Mouse (Mus musculus) liver, embryonic 13.5 days (tissue): ENCODE measurements around the gene Actl6b. TPM values are rescaled to one million over a fixed set of nuclear protein-coding genes. Genes with fewer than 3 reads are reported as not detected.

Source experiments
- ATAC-seq: fragments of 200-750 bp; cut with Nextera tagmentation; 2 replicates; pipeline ENCODE4 v1.8.0; 2017; ENCODE audit warnings: low read depth, mild to moderate bottlenecking, moderate number of reproducible peaks, moderate library complexity
- DNase-seq: peaks from one replicate; pipeline ENCODE4 v3.0.0; 2022
- H3K27ac ChIP-seq: fragments of 300-500 bp; sonication (generic); 2 replicates; pipeline ENCODE4 v1.5.1; 2015; ENCODE audit warnings: moderate library complexity, mild to moderate bottlenecking, inconsistent platforms
- H3K27me3 ChIP-seq: fragments of 300-500 bp; sonication (generic); 2 replicates; pipeline ENCODE4 v1.6.1; 2015; ENCODE audit warnings: mild to moderate bottlenecking, inconsistent platforms
- H3K36me3 ChIP-seq: fragments of 300-500 bp; sonication (generic); 2 replicates; pipeline ENCODE4 v1.6.1; 2015; ENCODE audit warnings: mild to moderate bottlenecking, inconsistent platforms
- H3K4me1 ChIP-seq: fragments of 300-500 bp; sonication (generic); replicated peaks from 2 replicates; pipeline ENCODE4 v1.6.1; 2015; ENCODE audit warnings: inconsistent platforms
- H3K4me2 ChIP-seq: fragments of 300-500 bp; sonication (generic); 2 replicates; pipeline ENCODE4 v1.6.1; 2015; ENCODE audit warnings: inconsistent platforms, mild to moderate bottlenecking, moderate library complexity
- H3K4me3 ChIP-seq: fragments of 300-500 bp; sonication (generic); replicated peaks from 2 replicates; pipeline ENCODE4 v1.5.1; 2015; ENCODE audit warnings: mild to moderate bottlenecking, inconsistent platforms
- H3K9ac ChIP-seq: fragments of 300-500 bp; sonication (generic); 2 replicates; pipeline ENCODE4 v1.6.1; 2015; ENCODE audit warnings: mild to moderate bottlenecking, inconsistent platforms
- H3K9me3 ChIP-seq: fragments of 300-500 bp; sonication (generic); replicated peaks from 2 replicates; pipeline ENCODE4 v1.6.1; 2016; ENCODE audit warnings: inconsistent platforms
- WGBS: fragments of 180-500 bp; shearing (Covaris S2); methylation state at CpG from one replicate; pipeline ENCODE4 v1.1.7; 2015; ENCODE audit not compliant: insufficient replicate concordance; 5-methylcytosine and 5-hydroxymethylcytosine counted together
- polyA plus RNA-seq: library from polyadenylated mRNA; unstranded; fragments of >200 nt; fragmentation: Nextera tagmentation; extraction: Ambion mirVana; gene quantifications from 2 replicates; pipeline ENCODE4 v1.2.1, GENCODE M21; 2015

The Actl6b gene
- polyA plus RNA-seq, 1 experiment from 2014 or later: 0.16 TPM

DNA sequence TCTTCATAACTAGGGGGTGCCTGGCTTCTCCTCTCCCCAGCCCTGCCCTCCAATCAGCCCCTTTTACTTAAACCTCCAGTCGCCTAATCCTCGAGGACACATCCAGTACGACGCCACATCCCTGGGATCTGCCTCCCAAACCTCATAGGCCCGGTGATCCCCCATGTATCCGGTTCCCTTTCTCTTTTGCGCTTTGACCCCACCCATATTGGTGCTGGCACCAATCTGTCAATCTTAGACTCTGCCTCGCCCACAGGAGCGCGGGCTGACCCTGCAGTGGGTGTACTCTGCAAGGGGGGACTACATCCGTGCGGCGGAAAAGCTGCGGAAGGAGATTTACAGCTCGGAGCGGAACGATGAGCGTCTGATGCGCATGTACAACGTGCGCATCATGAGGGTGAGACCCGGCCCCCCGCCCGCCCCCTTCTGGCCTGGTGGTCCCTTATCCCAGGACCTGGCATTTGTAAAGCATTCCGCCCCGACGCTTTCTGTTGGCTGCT lies 30.4 kb downstream of the Actl6b start:
- DNase-seq (no peak), ATAC-seq (0 out of 2 replicates have a peak, but pooled peaks have one; percentile 28)
- peaks cover 29% of the 10 kb centered on the region for H3K4me1 ChIP-seq
- H3K9ac ChIP-seq: no peak overlapping the region
- H3K9me3 ChIP-seq: peaks cover 7% of the 10 kb centered on the region
- H3K4me2 ChIP-seq: peak overlapping the region; percentile 25
- H3K27ac ChIP-seq: no peak overlapping the region
- H3K27me3 ChIP-seq: 0 out of 2 replicates have a peak, but pooled peaks cover 9% of the 10 kb centered on the region
- H3K36me3 ChIP-seq: peaks cover 56% of the 10 kb centered on the region
- 0 out of 2 replicates have a peak overlapping the region, but pooled peaks have one; percentile 18 for H3K4me3 ChIP-seq
- WGBS: 39% methylated on average over 27 of the region's 27 CpGs

DNA sequence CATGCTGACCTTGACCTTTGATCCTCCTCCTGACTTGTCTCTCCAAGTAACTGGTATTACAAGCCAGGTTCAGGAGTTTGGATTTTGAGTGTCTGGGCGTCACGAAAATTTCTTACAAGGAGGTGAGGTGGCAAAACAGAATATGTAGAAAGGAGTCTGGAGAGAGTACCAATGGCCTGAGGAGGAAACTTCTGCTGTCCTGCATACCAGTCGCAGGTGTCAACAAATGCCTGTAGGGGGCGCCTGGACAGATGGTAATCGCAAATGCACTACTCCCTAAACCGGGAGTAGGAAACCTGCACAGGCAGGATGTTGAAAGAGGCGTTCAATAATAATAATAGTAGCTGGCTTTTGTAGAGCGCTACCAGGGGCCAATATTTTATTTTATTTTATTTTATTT lies 31.7 kb downstream of the Actl6b start:
- no peak overlapping the region for H3K27ac ChIP-seq
- H3K4me2 ChIP-seq: no peak overlapping the region
- no peak overlapping the region for H3K9ac ChIP-seq
- no peak for ATAC-seq
- peaks cover 43% of the 10 kb centered on the region for H3K36me3 ChIP-seq
- peaks cover 17% of the 10 kb centered on the region for H3K4me1 ChIP-seq
- H3K9me3 ChIP-seq: peaks cover 7% of the 10 kb centered on the region
- 0 out of 2 replicates have a peak, but pooled peaks cover 9% of the 10 kb centered on the region for H3K27me3 ChIP-seq
- 23% methylated on average over 8 of the region's 8 CpGs for WGBS
- no peak overlapping the region for H3K4me3 ChIP-seq
- peak; percentile 36 for DNase-seq

DNA sequence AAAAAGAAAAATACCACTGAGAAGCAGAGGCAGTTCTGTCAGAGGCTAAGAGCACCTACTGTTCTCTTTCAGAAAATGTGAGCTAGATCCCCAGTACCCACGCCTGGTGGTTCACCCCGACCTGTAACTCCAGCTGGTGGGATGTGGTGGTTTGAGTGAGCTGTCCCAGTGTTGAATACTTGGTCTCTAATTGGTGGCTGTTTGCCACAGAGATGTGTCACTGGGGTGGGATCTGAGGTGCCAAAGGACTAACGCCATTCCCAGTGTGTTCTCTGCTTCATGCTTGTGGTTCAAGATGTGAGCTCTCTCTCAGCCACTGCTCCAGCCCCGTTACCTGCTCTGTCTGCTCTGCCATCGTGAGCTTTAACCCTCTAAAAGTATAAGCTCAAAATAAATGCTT lies 37.2 kb downstream of the Actl6b start:
- DNase-seq (no peak), ATAC-seq (no peak)
- H3K9me3 ChIP-seq: peaks cover 7% of the 10 kb centered on the region
- peaks cover 4% of the 10 kb centered on the region; the same call in 1 of the 2 replicates for H3K4me1 ChIP-seq
- H3K36me3 ChIP-seq: peaks cover 13% of the 10 kb centered on the region
- H3K4me2 ChIP-seq: no peak overlapping the region
- H3K27me3 ChIP-seq: no peaks in the 10 kb centered on the region
- 74% methylated on average over 5 of the region's 5 CpGs for WGBS
- H3K9ac ChIP-seq: no peak overlapping the region
- H3K4me3 ChIP-seq: no peak overlapping the region
- H3K27ac ChIP-seq: no peak overlapping the region

DNA sequence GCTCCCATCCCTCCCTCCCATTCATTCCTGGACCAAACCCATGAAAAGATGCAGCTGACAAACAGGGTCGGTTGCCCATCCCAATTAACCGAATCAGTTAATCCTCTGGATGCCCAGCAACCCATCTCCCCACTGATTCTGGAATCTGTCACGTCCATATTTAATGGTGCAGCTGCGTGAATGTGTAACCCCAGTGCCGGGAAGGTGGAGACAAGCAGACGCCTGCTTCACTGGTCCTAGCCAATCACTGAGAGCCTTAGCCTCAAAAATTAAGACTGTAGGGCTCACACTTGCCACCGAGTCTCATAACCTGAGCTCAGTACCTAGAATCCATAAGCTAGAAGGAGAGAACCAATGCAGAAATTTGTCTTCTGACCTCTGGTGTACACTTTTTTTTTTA lies 42.6 kb downstream of the Actl6b start:
- no peak overlapping the region for H3K4me2 ChIP-seq
- DNase-seq (no peak), ATAC-seq (no peak)
- H3K4me1 ChIP-seq: peaks cover 42% of the 10 kb centered on the region
- H3K9ac ChIP-seq: no peak overlapping the region
- WGBS: 70% methylated on average over 7 of the region's 7 CpGs
- no peaks in the 10 kb centered on the region for H3K27me3 ChIP-seq
- no peak overlapping the region for H3K27ac ChIP-seq
- no peak overlapping the region for H3K4me3 ChIP-seq
- H3K36me3 ChIP-seq: peaks cover 20% of the 10 kb centered on the region
- no peaks in the 10 kb centered on the region for H3K9me3 ChIP-seq

DNA sequence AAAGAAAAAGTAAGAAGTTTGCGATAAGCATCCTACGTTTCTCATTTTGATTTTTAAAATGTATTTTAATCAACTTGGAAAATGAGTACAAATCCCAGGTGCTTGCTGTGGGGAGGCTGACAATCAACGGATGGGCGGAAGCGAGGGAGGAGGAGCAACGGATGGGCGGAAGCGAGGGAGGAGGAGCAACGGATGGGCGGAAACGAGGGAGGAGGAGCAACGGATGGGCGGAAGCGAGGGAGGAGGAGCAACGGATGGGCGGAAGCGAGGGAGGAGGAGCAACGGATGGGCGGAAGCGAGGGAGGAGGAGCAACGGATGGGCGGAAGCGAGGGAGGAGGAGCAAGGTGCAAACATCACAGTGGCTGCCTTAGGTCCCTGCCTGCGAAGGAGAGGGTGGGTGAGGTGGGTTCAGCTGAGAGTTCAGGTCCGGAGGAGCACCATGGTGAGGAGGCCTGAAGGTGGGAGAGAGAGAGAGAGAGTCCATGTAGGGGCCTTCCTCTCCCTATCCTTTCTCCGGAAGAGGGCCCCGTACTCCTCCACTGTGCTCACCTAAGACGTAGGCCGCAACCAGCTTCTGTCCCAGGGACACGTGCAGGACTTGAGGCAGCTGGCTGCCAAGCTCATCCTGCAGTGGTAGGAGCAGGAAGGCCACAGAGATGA lies 43.4 kb downstream of the Actl6b start:
- Histone ChIP-seq H3K9ac (peak overlapping the region; percentile 45; the same call in 1 of the 2 replicates), H3K9me3 (no peaks in the 10 kb centered on the region), H3K4me2 (peak overlapping the region; percentile 62), H3K27ac (peak overlapping the region; percentile 77), H3K4me3 (peak overlapping the region; percentile 39), H3K27me3 (no peaks in the 10 kb centered on the region), H3K36me3 (peaks cover 20% of the 10 kb centered on the region), H3K4me1 (peaks cover 44% of the 10 kb centered on the region)
- DNase-seq (peak; percentile 59), ATAC-seq (no peak)
- WGBS: 23% methylated on average over 30 of the region's 30 CpGs

DNA sequence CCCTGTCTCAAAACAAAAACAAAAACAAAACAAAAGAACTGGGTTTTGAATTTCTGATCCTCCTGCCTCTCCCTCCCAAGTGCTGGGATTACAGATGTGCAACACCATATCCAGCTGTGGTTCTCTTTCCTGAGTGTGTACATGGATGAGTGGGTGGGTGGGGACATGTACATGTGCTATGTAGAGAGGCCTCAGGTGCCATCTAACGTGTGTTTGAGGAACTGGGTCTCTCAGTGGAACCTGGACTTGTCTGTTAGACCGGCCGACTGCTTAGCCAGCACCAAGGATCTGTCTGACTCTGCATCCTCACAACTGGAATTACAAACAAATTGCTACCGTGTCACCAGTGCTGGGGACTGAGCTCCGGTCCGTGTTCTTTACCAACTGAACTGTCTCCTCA lies 44.3 kb downstream of the Actl6b start:
- ATAC-seq (no peak), DNase-seq (no peak)
- Histone ChIP-seq H3K4me1 (peaks cover 52% of the 10 kb centered on the region), H3K4me2 (peak overlapping the region; percentile 62), H3K4me3 (no peak overlapping the region), H3K36me3 (peaks cover 20% of the 10 kb centered on the region), H3K9ac (no peak overlapping the region), H3K27ac (peak overlapping the region; percentile 77), H3K9me3 (no peaks in the 10 kb centered on the region), H3K27me3 (no peaks in the 10 kb centered on the region)
- 64% methylated on average over 6 of the region's 6 CpGs for WGBS

DNA sequence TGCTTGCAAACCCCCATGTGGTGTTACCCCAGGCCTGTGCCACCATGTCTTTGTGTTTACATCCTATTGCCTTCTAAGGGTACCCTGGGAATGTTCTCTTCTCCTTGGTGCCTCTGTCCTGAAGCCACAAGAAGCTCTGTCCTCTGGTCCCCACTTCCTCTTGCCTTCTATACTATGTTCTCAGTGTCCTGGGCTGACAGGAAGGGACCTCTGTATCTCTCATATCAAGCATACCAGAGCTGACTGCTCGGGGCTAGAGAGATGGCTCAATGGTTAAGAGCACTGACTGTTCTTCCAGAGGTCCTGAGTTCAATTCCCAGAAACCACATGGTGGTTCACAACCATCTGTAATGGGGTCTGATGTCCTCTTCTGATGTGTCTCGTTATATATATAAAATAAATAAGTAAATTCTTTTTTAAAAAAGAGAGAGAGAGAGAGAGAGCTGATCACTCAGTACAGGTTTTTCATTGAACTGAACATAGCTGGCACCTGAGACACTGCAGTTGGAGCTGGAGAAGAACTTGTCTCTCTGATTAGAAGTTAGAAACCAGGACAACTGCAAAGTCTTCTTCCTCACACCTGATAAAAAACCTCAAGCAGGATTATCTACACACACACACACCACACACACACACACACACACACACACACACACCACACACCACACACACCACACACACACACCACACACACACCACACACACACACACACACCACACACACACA lies 44.9 kb downstream of the Actl6b start:
- H3K27me3 ChIP-seq: no peaks in the 10 kb centered on the region
- H3K4me3 ChIP-seq: no peak overlapping the region
- peak overlapping the region; percentile 77 for H3K27ac ChIP-seq
- WGBS: 13% methylated on average over 2 of the region's 2 CpGs
- peaks cover 20% of the 10 kb centered on the region for H3K36me3 ChIP-seq
- H3K4me1 ChIP-seq: peaks cover 58% of the 10 kb centered on the region
- no peak for ATAC-seq
- H3K9me3 ChIP-seq: no peaks in the 10 kb centered on the region
- 0 out of 2 replicates have a peak overlapping the region, but pooled peaks have one; percentile 23 for H3K9ac ChIP-seq
- H3K4me2 ChIP-seq: peak overlapping the region; percentile 23; the same call in 1 of the 2 replicates
- no peak for DNase-seq

DNA sequence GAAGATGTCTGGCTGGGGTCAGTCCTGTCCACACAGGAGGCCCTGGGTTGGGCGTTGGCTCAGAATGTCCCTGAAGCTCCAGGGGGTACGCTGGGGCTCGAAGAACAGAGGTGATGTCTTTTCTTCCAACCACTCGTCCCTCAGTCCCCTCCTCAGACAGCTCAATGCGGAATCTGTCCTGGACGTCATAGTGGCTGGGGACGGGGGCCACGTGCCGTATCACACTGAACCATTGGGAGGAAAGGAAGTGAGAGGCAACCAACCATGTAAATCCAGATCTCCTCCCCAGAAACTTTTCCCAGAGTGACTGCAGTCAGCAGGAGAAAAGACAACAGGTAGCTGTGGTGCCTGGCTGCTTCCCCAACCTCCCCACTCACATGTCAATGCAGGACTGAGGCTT lies 46.3 kb downstream of the Actl6b start:
- H3K9ac ChIP-seq: peak overlapping the region; percentile 91
- DNase-seq: no peak
- H3K9me3 ChIP-seq: no peaks in the 10 kb centered on the region
- H3K4me2 ChIP-seq: peak overlapping the region; percentile 100
- ATAC-seq: no peak
- peak overlapping the region; percentile 83 for H3K4me3 ChIP-seq
- H3K27ac ChIP-seq: peak overlapping the region; percentile 91
- H3K4me1 ChIP-seq: peaks cover 72% of the 10 kb centered on the region
- H3K36me3 ChIP-seq: peaks cover 20% of the 10 kb centered on the region
- 23% methylated on average over 9 of the region's 9 CpGs for WGBS
- no peaks in the 10 kb centered on the region for H3K27me3 ChIP-seq

DNA sequence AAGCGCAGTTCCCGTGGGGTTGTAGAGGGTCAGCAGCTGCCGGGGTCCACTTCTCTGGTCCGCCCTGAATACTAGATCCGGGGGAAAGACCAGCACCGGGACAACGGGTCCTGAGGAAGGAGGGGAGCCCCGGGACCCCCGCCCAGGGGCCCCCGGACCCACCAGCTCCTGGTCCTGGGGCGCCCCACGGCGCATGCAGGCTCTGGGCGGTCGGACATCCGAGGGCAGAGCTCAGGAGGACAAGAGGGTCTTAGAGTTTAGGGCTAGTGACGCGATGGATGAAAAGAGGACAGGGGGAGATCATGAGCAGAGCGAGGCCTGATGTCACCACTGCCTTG lies 46.9 kb downstream of the Actl6b start:
- H3K36me3 ChIP-seq: peaks cover 20% of the 10 kb centered on the region

DNA sequence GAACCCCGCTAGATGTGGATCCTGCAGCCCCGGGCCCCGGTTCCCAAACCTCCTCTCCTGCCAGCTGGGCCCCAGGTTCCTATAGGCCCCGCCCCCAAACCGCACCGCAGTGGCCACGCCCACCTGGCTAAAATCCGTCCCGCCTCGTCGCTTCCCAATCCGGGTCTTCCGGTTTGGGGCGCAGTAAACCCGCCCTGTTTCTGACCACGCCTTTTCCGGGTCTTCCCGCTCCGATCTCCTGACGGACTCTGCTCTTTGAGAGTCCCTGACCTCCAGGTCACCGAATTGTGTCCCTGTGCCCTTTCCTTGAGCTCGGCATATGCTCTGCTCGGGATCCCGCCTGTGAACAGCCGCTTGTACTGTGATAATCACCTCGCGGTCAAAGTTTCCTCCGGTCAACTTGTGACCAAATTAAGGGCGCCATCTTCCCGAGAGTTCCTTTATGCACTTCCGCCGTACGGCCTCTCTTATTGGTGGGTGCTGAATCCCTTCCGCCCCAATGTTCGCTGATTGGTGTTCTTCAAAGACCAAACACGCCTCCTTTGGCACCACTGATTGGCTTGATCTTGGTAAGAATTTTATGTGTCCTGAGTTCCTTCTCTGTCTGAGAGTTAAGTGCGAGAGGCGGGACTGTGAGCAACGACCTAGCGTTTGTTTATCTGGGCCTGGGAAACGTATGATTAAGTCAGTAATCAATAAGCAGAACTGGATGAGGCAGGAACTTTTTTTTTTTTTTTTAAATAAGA lies 47.5 kb downstream of the Actl6b start, which contains the start of gene Mospd3:
Gene Mospd3 (minus strand): TSS at position 440 of the 746 bp plus-strand sequence.
- Histone ChIP-seq H3K4me2 (peak within 1 kb of the TSS; percentile 100), H3K27ac (peak within 1 kb of the TSS; percentile 91), H3K4me1 (peaks cover 77% of the 10 kb centered on the region), H3K9me3 (no peaks in the 10 kb centered on the region), H3K9ac (peak within 1 kb of the TSS; percentile 91), H3K36me3 (peaks cover 19% of the 10 kb centered on the region), H3K4me3 (peak within 1 kb of the TSS; percentile 83), H3K27me3 (no peaks in the 10 kb centered on the region)
- ATAC-seq (peak; percentile 92), DNase-seq (peak; percentile 96)
- WGBS: under 1% methylated on average over 41 of the region's 41 CpGs

More for the DNA sequence above, 46.9 kb downstream of the Actl6b start:
- Histone ChIP-seq H3K4me1 (peaks cover 77% of the 10 kb centered on the region), H3K4me2 (peak overlapping the region; percentile 100), H3K27ac (peak overlapping the region; percentile 91), H3K9me3 (no peaks in the 10 kb centered on the region), H3K9ac (peak overlapping the region; percentile 91), H3K4me3 (peak overlapping the region; percentile 83), H3K27me3 (no peaks in the 10 kb centered on the region)
- ATAC-seq: peak; percentile 49
- 2% methylated on average over 19 of the region's 19 CpGs for WGBS
- no peak for DNase-seq

DNA sequence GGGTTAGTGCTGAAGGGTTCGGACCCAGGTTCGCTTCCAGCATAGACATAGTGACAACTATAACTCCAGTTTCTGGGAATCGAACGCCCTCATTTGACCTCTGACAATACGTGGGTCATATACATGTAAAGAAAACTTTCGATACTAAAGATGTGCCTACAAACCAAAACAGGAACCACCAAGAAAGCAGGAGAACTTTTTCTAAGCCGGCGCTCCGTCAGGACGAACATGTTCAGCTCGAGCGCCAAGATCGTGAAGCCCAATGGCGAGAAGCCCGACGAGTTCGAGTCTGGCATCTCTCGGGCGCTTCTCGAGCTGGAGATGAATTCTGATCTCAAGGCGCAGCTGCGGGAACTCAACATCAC lies 48.0 kb downstream of the Actl6b start:
- peak; percentile 32 for DNase-seq
- Histone ChIP-seq H3K4me2 (peak overlapping the region; percentile 100), H3K4me1 (peaks cover 80% of the 10 kb centered on the region), H3K36me3 (peaks cover 19% of the 10 kb centered on the region), H3K27ac (peak overlapping the region; percentile 85), H3K4me3 (peak overlapping the region; percentile 83), H3K9me3 (no peaks in the 10 kb centered on the region), H3K27me3 (no peaks in the 10 kb centered on the region), H3K9ac (peak overlapping the region; percentile 78)
- ATAC-seq: no peak
- under 1% methylated on average over 22 of the region's 22 CpGs for whole genome bisulfite sequencing
